Mouse (Mus musculus): ENCODE data around the gene Cyp27b1. TPM values are rescaled to one million over a fixed set of nuclear protein-coding genes. Genes with fewer than 3 reads are reported as not detected.

The Cyp27b1 gene
- total RNA-seq (2023; ENCODE audit: inconsistent age): 0.42 to 1.6 TPM (median 0.77 TPM) in 4 replicates

GRCm38 (mm10) chr10:127047954-127048353 lies at the start of gene Cyp27b1:
Gene Cyp27b1, plus strand, starts transcription at chr10:127048250.

GRCm38 (mm10) chr10:127000529-127000928 lies 47.5 kb upstream of the Cyp27b1 start, which contains the start of gene Avil:
Gene Avil, plus strand, starts transcription at chr10:127000709.

GRCm38 (mm10) chr10:127030336-127031296 lies 17.4 kb upstream of the Cyp27b1 start, which contains the start of gene Tsfm:
Gene Tsfm, minus strand, starts transcription at chr10:127030840.

DNA sequence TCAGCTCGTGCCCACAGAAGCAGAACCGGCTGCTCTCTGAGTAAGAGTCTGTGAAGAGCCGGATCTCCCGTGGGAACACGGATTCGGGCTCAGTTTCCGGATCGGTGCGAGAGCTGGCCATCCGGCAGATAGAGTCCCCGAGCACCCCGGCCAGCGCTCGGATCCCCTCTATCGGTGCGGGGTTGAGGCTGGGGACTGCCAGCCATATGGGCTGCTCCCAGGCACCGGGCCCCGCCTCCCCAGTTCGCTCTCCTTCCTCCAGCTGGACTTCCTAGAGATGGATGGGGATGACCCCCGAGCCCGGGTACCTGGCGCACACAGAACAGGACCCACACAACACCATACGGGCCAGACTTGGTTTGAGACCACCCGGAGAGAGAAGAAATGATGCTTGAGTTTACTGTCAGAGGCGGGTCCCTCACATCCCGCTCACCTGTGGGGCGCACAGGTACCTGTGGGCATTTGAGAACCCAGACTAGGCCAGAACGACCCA lies 6.7 kb upstream of the Cyp27b1 start, which contains the start of the genes Mettl1 and Eef1akmt3:
TSS of gene Mettl1 (plus strand) at position 141 of the 493 bp plus-strand sequence.
TSS of gene Eef1akmt3 (minus strand) at position 240 of the 493 bp plus-strand sequence.

DNA sequence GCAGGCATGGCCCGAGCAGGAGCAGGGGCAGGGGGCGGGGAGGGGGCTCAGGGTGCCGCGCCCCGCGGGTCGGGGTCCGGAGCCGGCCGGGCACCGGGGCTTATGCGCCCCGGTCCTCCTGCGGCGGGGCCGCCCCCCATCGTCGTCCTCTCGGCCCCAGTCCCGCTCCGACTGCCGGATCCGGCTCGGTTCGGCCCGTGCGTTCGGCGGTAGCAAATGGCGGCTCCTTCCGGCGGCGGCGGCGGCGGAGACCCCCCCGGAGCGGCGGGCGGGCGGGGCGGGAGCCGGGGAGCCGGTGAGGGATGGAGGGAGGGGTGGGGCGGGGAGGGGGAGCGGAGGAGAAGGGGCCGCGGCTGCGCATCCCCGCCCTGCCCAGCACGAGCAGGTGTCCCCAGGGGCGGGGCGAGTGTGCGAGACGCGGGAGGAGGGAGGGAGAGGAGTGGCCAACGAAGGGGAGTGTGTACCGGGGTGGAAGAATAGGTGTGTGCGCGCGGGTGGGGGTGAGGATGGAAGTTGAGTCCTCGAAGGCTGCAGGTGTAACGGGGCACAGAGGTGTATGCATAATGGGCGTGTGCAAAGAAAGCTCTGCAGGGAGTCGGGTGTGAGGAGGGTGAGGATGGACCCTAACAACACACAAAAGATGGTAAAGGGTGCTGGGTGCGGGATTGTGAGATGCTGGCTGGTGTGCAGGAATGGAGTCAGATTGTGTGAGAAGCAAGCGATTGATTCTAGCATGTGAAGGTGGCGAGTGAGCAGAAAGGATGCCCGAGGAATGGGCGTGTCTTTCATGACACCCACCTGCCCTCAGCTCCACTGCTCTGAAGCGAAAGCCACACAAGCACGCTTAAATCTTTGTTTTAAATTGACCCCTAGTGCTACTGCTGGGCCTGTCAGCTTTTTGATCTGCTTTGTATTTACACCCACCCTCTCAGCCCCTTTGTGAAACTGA lies 12.2 kb downstream of the Cyp27b1 start, which contains the start of gene March9:
TSS of gene March9 (minus strand) at position 217 of the 949 bp plus-strand sequence.

GRCm38 (mm10) chr10:127063239-127063872 lies 15.3 kb downstream of the Cyp27b1 start, which contains the start of gene Cdk4:
Gene Cdk4, plus strand, starts transcription at chr10:127063534.

DNA sequence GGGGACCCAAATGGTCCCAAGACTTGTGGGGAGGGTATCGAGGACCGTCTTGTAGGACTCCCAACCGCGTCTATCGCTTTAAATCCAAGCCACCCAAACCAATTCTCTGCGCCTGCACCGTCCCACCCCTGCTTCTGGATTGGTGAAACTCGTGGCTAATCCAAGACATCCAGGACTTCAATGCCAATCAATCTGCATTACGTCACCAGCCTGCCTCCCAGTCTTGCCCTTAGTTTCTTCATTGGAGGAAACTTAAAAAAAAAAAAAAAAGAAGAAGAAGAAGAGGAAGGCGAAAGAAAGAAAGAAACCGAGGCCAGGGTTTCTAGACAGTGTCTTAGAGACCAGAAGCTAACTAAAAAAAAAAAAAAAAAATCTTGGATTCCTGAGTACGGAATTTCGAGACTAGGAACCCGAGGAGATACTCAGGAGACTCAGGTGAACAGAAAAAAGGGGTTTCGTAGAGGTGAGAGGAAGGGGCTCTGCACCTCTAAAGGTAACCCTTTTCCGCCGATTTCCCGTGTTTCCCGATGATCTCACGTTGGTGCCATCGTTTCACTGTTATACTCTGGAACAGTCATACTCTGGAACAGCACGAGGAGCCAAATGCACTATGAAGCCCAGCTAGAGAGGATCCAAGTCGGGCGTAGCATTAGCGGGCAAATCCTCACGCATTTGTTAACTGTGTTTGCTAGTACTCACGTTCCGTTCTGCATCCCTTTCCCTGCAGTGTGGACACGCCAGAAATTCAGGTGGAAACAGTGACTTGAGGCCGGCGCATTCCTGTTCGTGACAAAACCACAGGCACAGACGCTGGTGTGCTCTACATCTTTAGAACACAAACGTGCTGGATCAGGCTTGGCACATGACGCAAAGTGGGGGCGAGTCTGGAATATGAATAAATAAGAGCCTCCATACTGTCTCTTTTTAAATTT lies 22.4 kb downstream of the Cyp27b1 start, which contains the start of gene Tspan31:
TSS of gene Tspan31 (minus strand) at position 75 of the 932 bp plus-strand sequence.

DNA sequence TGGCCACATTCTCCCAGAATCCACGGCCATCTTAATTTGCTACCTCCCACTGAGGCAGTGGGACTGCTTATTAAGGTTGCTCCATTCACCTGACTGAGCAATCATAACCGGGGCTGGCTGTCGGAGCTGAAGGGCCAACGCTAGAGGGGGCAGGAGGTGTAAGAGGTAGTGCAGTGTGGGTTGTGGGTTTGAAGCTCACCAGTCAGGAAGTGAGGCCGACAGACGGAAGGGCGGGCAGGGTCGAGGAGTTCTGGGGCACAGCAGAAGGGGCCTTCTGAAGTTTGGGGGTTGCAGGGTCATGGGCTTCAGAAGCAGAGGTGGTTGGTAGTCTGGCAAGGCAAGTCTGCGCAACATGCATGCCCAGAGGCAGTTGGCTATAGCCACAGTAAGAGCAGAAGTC lies 27.0 kb downstream of the Cyp27b1 start, which contains the start of gene Agap2:
TSS of gene Agap2 (plus strand) at position 205 of the 400 bp plus-strand sequence.

Other genes with a start within 250 kb of the Cyp27b1 start
- gene Atp23, start 146.9 kb upstream of the Cyp27b1 start, total RNA-seq (2023; ENCODE audit: inconsistent age): 4.6 to 8.9 TPM (median 7.8 TPM) in 4 replicates
- gene Ctdsp2, start 69.5 kb upstream of the Cyp27b1 start, total RNA-seq (2023; ENCODE audit: inconsistent age): 52.2 to 52.6 TPM (median 52.3 TPM) in 4 replicates
- 0.18 to 1.2 TPM (median 0.61 TPM) in 4 replicates for gene Avil, start 47.5 kb upstream of the Cyp27b1 start, total RNA-seq (2023; ENCODE audit: inconsistent age)
- 17.0 to 31.5 TPM (median 21.4 TPM) in 4 replicates for gene Tsfm, start 17.4 kb upstream of the Cyp27b1 start, total RNA-seq (2023; ENCODE audit: inconsistent age)
- gene Mettl1, start 6.8 kb upstream of the Cyp27b1 start, total RNA-seq (2023; ENCODE audit: inconsistent age): 17.3 to 22.6 TPM (median 21.0 TPM) in 4 replicates
- not detected in 4 replicates for gene Eef1akmt3, start 6.7 kb upstream of the Cyp27b1 start, total RNA-seq (2023; ENCODE audit: inconsistent age)
- gene March9, start 11.9 kb downstream of the Cyp27b1 start, total RNA-seq (2023; ENCODE audit: inconsistent age): 2.2 to 3.2 TPM (median 2.6 TPM) in 4 replicates
- gene Cdk4, start 15.3 kb downstream of the Cyp27b1 start, total RNA-seq (2023; ENCODE audit: inconsistent age): 117 to 142 TPM (median 123 TPM) in 4 replicates
- gene Tspan31, start 22.0 kb downstream of the Cyp27b1 start, total RNA-seq (2023; ENCODE audit: inconsistent age): 20.7 to 26.3 TPM (median 22.6 TPM) in 4 replicates
- gene Agap2, start 27.0 kb downstream of the Cyp27b1 start, total RNA-seq (2023; ENCODE audit: inconsistent age): 94.4 to 124 TPM (median 104 TPM) in 4 replicates
- 82.4 to 86.0 TPM (median 83.5 TPM) in 4 replicates for gene Os9, start 72.9 kb downstream of the Cyp27b1 start, total RNA-seq (2023; ENCODE audit: inconsistent age)
- gene B4galnt1, start 117.0 kb downstream of the Cyp27b1 start, total RNA-seq (2023; ENCODE audit: inconsistent age): 441 to 475 TPM (median 457 TPM) in 4 replicates
- gene Slc26a10, start 132.4 kb downstream of the Cyp27b1 start, total RNA-seq (2023; ENCODE audit: inconsistent age): not detected in 4 replicates
- gene Arhgef25, start 141.8 kb downstream of the Cyp27b1 start, total RNA-seq (2023; ENCODE audit: inconsistent age): 0.51 TPM in 1 of 4 replicates, not detected in the others
- 65.6 to 71.2 TPM (median 67.8 TPM) in 4 replicates for gene Dtx3, start 147.5 kb downstream of the Cyp27b1 start, total RNA-seq (2023; ENCODE audit: inconsistent age)
- 54.6 to 62.2 TPM (median 61.4 TPM) in 4 replicates for gene Pip4k2c, start 163.3 kb downstream of the Cyp27b1 start, total RNA-seq (2023; ENCODE audit: inconsistent age)
- gene Kif5a, start 215.1 kb downstream of the Cyp27b1 start, total RNA-seq (2023; ENCODE audit: inconsistent age): 0.29 to 0.54 TPM (median 0.32 TPM) in 3 of 4 replicates, not detected in the other
- 98.5 to 110 TPM (median 104 TPM) in 4 replicates for gene Dctn2, start 218.1 kb downstream of the Cyp27b1 start, total RNA-seq (2023; ENCODE audit: inconsistent age)
- 110 to 114 TPM (median 112 TPM) in 4 replicates for gene Mbd6, start 240.8 kb downstream of the Cyp27b1 start, total RNA-seq (2023; ENCODE audit: inconsistent age)